Mouse (Mus musculus) E14TG2a.4 (cell line): ENCODE measurements around the gene Dync1h1.

ENCODE experiments used
- CTCF ChIP-seq: conservative IDR thresholded peaks from 2 replicates; pipeline ENCODE4 v1.5.1; 2014; ENCODE audit warnings: low read length
- NANOG ChIP-seq: IDR thresholded peaks from 2 replicates; pipeline ENCODE4 v1.6.1; 2014; ENCODE audit warnings: borderline replicate concordance, low read length, mixed read lengths

- no peak for TF ChIP-seq CTCF
- TF ChIP-seq NANOG = no peak
Observed at GRCm38 (mm10) chr12:110606161-110606560, 4.9 kb downstream of the Dync1h1 start.
